ENCODE assay signal across 20 mouse cellular contexts in the genomic region with DNA sequence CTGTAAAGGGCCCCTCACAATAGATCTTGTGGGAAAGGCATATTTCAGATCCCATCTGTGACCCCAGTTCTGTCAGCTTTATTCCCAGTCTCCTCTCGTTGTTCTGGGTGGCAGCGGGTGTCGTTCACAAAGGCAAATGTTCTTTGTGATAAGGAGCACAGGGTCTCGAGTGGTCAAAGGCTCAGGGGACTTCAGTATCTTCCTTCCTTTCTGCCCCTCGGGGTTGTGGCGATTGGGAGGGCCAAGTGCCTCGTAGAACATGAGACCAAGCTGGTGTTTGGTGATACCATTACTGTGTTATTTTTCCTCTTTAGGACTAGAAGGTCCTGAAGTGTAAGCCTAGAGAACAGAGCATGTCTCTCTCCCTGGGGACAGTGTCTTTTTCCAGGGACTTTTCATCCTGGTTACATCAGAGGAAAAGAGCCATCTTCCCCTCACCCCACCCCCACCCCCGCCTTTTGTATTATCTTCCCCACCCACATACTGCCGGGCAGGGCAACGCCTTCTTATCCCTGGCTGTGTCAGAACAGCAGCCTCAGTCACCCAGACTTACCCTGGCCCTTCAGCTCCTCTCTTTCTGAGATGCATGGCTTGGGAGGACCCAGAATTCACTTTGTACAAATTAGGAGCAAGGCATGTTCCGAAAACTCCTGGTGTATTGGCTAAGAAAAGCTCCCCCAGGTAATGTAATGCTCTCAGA.
A peak's percentile ranks its signal among the peaks of the same experiment; 100 is the strongest.
DNase-seq lines count a peak whose midpoint lies in the region; ATAC-seq lines count a peak whose summit lies in the region.
"Had no signal": no experiment of that assay in that cellular context is flagged by ENCODE, and none has a peak within 500 bp of the region (broad histone marks: within the 10 kb centered on the region; RNA-seq: fewer than 3 reads in every experiment).

No protein-coding gene starts in this region.

- H3K27ac ChIP-seq in heart, embryonic 11.5 days (ENCODE audit: low read depth, low read length), result peak overlapping the region; percentile 46; the same call in 1 of the 2 replicates
- peak overlapping the region; percentile 93 for H3K27ac ChIP-seq in liver, embryonic 15.5 days (replicated peaks)
- H3K27ac ChIP-seq: forebrain, embryonic 13.5 days; gastrocnemius, adult 2 months; hindbrain, embryonic 14.5 days; limb, embryonic 12.5 days; midbrain, embryonic 13.5 days had no signal

- DNase-seq in heart, adult 8-10 months (ENCODE audit: low spot score), result no peak
- DNase-seq in ES-CJ7 (ENCODE audit: low read depth, low spot score), result peak; percentile 60
- DNase-seq in c-Kit-positive CD71-positive TER-119-negative erythroid progenitor cells, embryonic 14.5 days (ENCODE audit: low read depth), result peak; percentile 57
- DNase-seq in testis, postnatal 14 days (ENCODE audit: low spot score), result no peak
- no peak for DNase-seq in thymus, postnatal 0 days (ENCODE audit: low spot score)
- DNase-seq in right cerebral cortex, postnatal 36 days (ENCODE audit: low spot score in 2 of 2), result no peak
- DNase-seq: cerebellum, adult 9-10 months; gastrocnemius, adult 2 months; kidney, adult 18-20 months; kidney, postnatal 36 days; right cerebral cortex, postnatal 25 days; thymus, postnatal 36 days had no signal

- ATAC-seq in heart, embryonic 11.5 days (replicated peaks; ENCODE audit: insufficient number of reproducible peaks, low FRiP score, low TSS enrichment), result peak; percentile 72; the same call in 1 of the 2 replicates
- peak; percentile 85 for ATAC-seq in liver, embryonic 15.5 days (ENCODE audit: insufficient read depth)
- ATAC-seq: forebrain, embryonic 13.5 days; lung, postnatal 0 days; midbrain, embryonic 13.5 days; Patski had no signal

- H3K36me3 ChIP-seq in heart, embryonic 11.5 days (ENCODE audit: control insufficient read depth, insufficient read depth, low read length), result peaks cover 19% of the 10 kb centered on the region
- peaks cover 97% of the 10 kb centered on the region for H3K36me3 ChIP-seq in liver, embryonic 15.5 days (replicated peaks)

- H3K4me3 ChIP-seq in heart, embryonic 11.5 days (ENCODE audit: low read depth, low read length), result peak overlapping the region; percentile 21; the same call in 1 of the 2 replicates
- H3K4me3 ChIP-seq in liver, embryonic 15.5 days (replicated peaks), result peak overlapping the region; percentile 59
- H3K4me3 ChIP-seq: forebrain, embryonic 13.5 days; gastrocnemius, adult 2 months; limb, embryonic 12.5 days; midbrain, embryonic 13.5 days had no signal

- H3K4me2 ChIP-seq in heart, embryonic 11.5 days, result peak overlapping the region; percentile 28
- H3K4me2 ChIP-seq in liver, embryonic 15.5 days, result peak overlapping the region; percentile 81
- H3K4me2 ChIP-seq: forebrain, embryonic 13.5 days; hindbrain, embryonic 14.5 days; limb, embryonic 12.5 days; midbrain, embryonic 13.5 days had no signal

- no peaks in the 10 kb centered on the region for H3K9me3 ChIP-seq in heart, embryonic 11.5 days (replicated peaks; ENCODE audit: control insufficient read depth, low read length)
- no peaks in the 10 kb centered on the region for H3K9me3 ChIP-seq in liver, embryonic 15.5 days (replicated peaks)
- H3K9me3 ChIP-seq: forebrain, embryonic 13.5 days; midbrain, embryonic 13.5 days had no signal

- H3K9ac ChIP-seq in heart, embryonic 11.5 days (ENCODE audit: low read depth, low read length), result no peak overlapping the region
- peak overlapping the region; percentile 62 for H3K9ac ChIP-seq in liver, embryonic 15.5 days
- H3K9ac ChIP-seq: forebrain, embryonic 13.5 days; hindbrain, embryonic 14.5 days; limb, embryonic 12.5 days; midbrain, embryonic 13.5 days had no signal

- H3K27me3 ChIP-seq in heart, embryonic 11.5 days (ENCODE audit: control insufficient read depth, insufficient read depth, low read length), result no peaks in the 10 kb centered on the region
- no peaks in the 10 kb centered on the region for H3K27me3 ChIP-seq in liver, embryonic 15.5 days
- H3K27me3 ChIP-seq: forebrain, embryonic 13.5 days; limb, embryonic 12.5 days; midbrain, embryonic 13.5 days; Patski had no signal

- 39% methylated on average over 11 of the region's 11 CpGs for WGBS in heart, embryonic 11.5 days (ENCODE audit: insufficient replicate concordance)
- WGBS in liver, embryonic 15.5 days (ENCODE audit: insufficient replicate concordance), result 20% methylated on average over 11 of the region's 11 CpGs

- H3K4me1 ChIP-seq in heart, embryonic 11.5 days (ENCODE audit: control insufficient read depth, insufficient read depth, low read length), result 0 out of 2 replicates have a peak, but pooled peaks cover 3% of the 10 kb centered on the region
- peaks cover 62% of the 10 kb centered on the region for H3K4me1 ChIP-seq in liver, embryonic 15.5 days (replicated peaks)
- H3K4me1 ChIP-seq: forebrain, embryonic 13.5 days; limb, embryonic 12.5 days; midbrain, embryonic 13.5 days had no signal

Comparison
In these comparisons a context has a peak if more than half of its experiments do, and no peak if none do; other contexts are left out.
1. DNase-seq: peak in ES-CJ7 (single experiment) and c-Kit-positive CD71-positive TER-119-negative erythroid progenitor cells, embryonic 14.5 days (single experiment); none in heart, adult 8-10 months (single experiment), testis, postnatal 14 days (single experiment), thymus, postnatal 0 days (single experiment) and right cerebral cortex, postnatal 36 days (0 of 2).